Mouse (Mus musculus): ENCODE data around the gene Nepro.

DNA sequence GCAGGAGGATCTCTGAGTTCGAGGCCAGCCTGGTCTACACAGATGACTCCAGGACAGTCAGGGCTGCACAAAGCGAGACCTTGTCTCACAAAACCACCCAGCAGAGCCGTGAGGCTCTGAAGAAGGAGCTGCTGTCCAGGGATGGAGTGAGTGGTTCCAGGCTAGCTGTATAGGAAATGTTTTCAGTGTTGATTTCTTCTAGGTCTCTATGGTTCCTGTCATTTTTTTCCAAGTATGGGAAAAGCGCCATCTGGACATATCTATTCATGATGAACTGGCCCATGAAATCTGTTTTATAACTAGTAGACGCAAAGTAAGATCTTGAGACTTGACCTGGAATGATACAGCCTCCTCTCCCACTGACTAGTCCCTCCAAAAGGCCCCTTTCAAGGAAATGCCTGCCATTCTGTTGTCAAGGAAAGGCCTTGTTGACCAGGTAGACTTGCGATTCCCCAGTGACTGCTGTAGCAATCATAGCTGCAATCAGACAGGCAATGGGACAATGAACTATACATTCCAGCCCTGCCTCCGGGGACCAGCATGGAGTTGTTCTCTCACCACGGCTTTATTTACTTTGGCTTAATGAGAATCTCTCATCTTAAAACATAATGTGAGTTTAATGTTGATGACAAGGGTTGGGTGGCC is 28.8 kb upstream of the Nepro start:
- TF ChIP-seq CTCF (IDR thresholded peaks at IDR 0.05; ENCODE audit: low read depth, low read length) (no peak), TAL1 (conservative IDR thresholded peaks at IDR 0.05; ENCODE audit: low read depth, low read length) (no peak), GATA2 (IDR thresholded peaks at IDR 0.05; ENCODE audit: borderline replicate concordance, low read depth, low read length) (no peak), GATA1 (IDR thresholded peaks at IDR 0.05; ENCODE audit: borderline replicate concordance, low read length) (no peak), POLR2AphosphoS5 (IDR thresholded peaks at IDR 0.05; ENCODE audit: insufficient replicate concordance, low read depth, low read length) (no peak)
